Mouse (Mus musculus) urinary bladder, postnatal 36 days (tissue): ENCODE measurements around the gene Dpf2.
A peak's percentile ranks its signal among the peaks of the same experiment; 100 is the strongest.

Experiments used
- DNase-seq, 2 experiments: peaks; one replicate each; pipeline ENCODE4 v3.0.0; 2022; ENCODE audit warnings: low spot score in 2 of 2, mixed read lengths in 1 of 2

Gene Dpf2

DNA sequence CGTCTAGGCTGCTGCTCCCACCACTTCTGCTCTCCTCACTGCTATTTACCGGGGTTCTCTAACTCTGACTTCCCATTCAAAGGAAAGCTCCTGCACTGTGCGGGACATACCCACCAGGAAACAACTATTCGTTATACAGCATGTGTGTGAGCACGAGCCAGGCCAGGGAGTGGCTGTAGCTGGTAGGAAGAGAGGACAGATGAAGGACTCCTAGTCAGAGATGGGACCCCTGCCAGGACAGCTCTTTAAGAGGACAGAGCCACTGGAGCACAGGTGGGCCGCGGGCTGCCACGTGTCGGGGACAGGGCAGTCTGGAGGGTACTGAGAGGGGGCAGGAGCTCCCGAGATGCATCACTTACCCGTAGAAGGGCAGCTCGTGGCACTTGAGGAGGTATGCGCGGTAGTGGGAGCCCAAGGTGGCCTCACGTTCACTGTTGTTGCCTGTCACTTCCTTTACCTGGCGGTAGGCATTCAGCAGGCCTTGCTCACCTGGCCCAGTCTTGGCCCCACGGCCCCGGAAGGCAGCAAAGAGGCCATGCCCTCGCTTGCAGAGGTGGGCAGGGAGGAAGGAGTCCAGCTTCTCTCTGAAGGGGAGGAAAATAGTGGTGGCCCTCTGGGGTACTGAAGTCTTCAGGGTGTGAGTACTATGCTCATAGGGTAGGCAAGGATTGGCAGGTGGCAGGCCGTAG, 48.0 kb downstream of the Dpf2 start:
- DNase-seq: no peak

DNA sequence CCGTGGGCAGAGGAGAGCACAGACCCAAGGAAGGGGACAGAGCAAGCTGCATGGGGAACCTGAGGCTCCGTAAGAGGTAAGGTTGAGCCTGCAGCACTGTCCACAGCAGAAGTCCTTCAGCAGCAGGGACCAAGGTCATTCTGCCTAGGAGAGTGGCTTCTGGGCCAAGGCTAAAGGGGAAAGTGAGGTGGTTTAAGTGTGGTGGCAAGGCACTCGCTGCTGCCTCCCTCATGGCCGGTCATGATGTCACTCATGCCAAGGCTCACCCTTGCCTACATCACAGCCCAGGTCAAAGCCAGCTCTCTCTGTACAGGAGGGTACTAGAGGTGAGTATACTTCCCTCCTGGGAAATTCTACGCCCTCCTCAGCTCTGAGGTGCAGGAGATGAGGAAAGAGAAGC, 49.0 kb downstream of the Dpf2 start:
- DNase-seq: no peak

DNA sequence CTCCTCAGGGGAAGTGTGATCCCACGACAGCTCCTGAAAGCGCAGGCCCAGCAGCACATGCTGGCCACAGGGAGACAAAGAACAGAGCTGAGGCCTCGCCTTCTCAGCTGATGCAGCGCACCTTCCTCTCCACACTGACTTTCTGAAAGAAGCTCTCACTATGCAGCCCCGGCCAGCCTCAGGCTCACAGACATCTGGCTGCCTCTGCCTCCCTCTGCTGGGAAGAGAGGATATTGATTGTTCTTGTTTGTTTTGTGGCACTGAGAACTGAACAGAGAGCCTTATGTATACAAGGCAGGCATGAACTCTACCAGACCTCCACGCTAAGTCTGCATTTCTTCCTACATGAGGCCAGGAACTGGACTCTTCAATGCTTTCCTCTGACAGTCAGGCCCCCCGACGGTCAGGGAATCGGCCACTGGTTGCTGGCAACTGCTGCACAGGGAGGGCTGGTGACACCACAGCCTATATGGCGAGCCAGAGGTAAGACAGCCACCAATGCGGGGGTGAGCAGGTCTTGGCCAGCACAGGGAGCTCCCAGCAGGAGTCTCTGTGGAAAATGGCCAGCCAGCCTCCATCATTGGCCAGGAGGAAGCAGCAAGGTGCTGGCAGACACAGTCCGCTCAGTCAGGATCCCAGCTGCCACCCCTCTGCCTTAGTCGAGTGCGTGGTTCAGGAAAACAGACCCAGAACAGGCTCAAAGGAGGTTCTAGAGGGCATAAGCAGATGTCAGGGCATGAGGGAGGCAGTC, 50.3 kb downstream of the Dpf2 start:
- no peak for DNase-seq

DNA sequence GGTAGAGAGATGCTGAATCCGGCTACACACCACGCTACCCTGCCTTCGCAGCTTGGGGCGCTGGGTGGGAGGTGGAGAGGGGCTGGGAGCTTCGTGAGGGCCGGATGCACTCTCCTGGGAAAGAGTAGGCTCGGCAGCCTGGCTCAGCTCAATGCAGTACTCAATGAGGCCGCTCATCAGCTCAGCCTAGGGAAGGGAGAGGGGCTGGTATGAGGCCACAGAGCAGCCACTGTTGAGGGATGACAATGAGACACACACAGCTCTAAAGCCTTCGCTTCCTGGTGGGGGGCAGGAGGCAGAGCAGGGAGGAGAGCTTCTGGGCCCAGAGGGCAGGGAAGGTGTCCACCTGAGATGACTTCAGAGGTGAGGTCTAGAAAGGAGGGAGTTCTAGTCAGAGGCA, 56.2 kb downstream of the Dpf2 start:
- DNase-seq: no peak

DNA sequence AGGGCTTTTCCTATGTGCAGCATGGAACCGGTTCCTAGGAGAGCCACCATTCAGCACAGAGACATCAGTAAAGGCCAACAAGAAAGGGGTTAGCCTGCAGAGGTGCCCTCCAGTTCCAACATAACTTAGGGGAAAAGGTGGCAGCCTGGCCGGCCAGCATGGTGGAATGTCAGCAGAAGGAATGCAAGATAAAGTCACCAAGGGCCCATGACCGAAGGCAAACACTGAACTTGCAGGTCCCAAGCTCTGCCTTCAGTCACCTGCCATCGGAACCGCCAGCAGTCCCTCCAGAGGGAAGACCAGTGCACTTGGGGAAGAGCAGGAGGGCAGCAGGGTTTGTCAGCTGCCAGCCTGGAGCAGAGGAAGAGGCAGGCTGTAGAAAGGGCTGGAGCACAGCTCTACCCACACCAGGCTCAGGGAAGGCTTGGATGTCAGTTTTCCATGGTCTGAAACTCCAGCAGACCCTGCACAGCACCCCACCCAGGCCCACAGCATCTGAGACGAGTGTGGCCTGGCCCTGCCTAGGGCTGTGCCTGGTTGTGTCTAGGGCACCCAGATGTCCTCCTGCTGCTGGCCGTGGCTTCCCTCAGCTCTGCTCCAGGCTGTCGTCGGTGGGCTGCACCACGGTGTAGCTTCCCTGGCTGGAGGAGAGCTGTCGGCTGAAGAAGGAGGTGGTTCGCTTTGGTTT, 60.6 kb downstream of the Dpf2 start:
- DNase-seq: no peak

DNA sequence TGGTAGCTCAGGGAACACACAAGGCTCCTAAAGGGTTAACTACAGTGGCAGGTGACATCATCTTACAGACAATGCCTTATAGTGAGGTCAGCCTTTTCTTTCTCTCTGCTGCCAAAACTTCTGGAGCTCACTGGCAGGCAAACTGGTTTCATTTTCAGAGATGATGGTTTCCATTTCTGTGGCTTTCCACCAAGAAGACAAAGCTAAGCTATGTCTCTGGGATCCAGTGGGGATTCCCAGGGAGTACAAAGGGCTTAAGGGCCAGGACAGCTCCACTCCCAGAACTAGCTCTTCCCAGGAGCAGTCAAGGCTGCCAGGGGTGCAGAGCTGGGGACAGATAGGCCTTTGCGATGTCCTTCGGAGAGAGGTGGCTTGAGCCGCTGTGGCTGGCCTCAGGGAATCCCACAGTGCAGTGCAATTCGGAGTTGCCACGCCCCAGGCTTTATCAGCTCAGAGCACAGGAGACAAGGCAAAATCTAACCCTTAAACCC, 61.3 kb downstream of the Dpf2 start:
- DNase-seq: no peak

DNA sequence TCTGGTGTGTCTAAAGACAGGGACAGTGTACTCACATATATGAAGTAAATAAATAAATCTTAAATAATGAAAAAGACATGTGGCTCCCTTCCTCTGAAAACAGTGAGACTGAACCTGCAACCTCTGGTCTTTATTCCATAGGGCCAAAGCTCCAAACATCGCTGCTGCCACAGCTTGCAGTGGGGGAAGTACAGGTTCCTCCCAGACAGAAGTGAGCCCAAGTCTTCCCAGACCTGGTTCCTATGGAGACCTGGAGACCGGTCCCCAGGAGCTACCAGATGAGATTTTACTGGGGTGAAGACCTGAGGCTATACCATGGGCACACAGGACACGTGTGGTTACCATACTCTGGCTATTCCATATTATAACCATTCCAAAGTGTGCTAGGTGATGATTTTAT, 62.0 kb downstream of the Dpf2 start:
- no peak for DNase-seq

DNA sequence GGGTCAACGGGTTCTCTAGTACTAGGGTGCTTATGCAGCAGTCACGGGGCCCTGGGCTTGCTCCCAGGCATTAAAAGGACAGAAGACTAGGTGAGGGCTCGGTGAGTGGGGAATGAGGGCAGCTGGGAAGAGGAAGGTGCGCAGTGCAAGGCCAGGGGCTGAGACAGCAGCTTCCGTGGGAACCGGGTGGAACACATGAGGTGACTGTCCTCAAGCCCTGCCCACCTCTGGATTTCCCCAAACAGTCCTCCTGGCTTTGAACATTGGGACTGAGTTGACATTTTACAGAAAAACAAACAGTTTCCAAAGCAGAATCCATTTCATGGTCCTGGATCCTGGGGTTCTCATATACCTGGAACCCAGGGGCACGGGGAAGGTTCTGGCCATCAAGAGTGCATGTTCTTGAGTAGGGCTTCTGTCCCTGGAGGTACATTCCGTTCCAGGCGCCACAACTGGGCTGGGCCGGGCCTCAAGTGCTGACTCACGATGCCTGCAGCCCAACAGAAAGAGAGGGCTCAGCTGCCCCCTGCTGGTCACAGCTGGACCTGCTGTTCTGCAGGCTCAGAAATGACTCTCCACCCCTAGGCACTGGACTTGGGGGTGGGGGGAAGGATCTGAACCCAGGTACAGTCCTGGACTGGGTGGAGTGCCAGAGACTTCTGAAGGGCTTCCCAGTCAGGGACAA, 62.8 kb downstream of the Dpf2 start:
- peak; percentile 92 to 96 for DNase-seq

DNA sequence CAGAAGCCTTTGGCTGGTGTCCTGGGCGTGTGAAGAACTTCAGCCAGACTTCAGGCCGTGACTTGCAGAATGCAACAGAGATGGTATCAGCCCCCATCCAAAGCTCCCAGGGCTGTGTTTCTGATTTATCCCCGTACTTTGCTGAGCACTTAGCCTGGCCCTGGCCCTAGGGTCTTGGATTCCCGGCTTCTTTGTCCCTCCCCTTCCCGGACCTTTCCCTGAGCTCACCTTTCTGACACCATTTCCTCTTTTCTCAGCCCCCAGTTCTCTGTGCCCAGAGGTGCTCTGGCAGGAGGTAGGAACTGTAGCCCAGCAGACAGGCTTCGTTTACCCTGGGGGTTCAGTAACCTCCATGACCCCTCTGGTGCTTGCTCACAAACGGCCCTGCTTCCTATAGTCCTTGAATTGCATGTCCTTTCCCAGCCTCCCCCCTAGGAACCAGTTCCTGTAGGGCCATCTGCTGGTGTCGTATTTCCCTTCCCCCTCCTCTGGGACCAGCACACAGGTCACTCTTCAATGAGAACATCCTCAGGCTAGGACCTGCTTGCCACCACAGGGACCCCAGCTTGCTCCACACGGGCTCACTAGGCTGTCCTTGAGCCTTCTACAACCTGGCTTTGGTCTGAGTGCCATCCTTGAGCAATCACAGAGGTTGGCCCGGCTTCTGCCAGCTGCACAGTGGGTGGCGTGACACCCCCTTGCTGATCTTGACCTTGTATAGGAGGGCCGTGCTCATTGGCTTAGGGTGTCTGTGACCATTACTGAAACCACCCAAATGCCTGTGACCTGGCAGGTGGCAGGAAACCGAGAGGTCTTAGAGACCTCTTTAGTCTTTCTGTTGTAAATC, 63.8 kb downstream of the Dpf2 start:
- DNase-seq: peak; percentile 56 to 65

DNA sequence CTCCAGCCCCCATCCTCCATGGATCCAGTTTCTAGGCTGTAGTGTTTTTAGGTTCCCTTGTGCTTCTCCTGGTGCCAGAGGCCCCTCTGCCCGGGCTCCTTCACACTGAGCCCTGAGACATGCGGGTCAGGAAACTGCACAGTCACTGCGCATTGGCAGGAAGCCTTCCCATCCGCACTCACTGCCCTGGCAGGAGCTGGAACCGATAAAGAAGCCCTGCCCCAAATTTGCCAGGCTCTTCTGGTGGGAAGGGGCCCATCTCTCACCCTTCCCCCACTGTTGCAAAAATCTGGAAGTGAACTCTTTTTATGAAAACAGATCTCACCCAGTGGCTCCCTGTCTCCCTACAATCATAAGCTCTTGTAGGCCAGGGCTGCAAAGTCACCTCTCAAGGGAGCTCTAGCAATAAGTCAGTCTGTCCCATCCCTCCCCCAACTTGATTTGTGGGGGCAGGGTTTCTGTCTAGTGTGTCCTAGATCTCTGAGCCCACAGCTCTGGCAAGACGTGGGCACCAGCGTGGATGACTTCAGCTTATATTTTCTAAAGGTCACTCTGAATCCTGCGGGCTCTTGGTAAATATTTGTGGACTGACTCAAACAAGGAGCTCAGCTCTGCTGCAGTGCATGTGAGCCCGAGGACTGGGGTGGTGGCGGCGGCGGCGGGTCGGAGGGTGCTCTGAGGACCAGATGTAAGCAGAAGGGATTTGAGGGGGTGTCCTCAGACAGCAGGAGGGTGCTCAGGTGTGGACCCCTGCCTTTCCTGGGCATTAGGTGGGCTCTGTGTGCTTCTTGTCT, 64.6 kb downstream of the Dpf2 start:
- DNase-seq: peak in 1 of 2 experiments; percentile 76

DNA sequence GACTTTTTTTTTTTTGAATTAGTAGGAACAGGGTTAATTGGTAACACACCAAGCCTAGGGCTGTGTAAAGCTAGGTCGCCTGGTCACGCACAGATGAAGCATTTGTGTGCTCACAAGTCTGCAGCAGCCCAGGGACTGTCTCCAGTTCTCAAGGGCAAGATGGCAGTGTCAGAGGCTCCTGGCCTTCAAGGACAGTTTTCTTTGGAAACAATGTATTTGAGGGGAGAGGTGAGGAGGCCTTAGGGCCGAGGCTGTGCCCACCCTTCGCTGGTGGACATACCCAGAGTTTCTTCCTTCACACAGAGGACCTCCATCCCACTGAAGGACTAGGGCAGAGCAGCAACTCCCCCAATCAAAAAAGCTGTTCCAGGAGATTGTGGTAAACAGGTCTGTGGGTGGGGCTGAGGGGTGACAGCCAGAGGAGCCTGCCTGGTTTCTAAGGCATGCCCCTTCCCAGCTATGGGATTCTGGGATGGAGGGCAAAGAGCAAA, 65.5 kb downstream of the Dpf2 start:
- DNase-seq: no peak

DNA sequence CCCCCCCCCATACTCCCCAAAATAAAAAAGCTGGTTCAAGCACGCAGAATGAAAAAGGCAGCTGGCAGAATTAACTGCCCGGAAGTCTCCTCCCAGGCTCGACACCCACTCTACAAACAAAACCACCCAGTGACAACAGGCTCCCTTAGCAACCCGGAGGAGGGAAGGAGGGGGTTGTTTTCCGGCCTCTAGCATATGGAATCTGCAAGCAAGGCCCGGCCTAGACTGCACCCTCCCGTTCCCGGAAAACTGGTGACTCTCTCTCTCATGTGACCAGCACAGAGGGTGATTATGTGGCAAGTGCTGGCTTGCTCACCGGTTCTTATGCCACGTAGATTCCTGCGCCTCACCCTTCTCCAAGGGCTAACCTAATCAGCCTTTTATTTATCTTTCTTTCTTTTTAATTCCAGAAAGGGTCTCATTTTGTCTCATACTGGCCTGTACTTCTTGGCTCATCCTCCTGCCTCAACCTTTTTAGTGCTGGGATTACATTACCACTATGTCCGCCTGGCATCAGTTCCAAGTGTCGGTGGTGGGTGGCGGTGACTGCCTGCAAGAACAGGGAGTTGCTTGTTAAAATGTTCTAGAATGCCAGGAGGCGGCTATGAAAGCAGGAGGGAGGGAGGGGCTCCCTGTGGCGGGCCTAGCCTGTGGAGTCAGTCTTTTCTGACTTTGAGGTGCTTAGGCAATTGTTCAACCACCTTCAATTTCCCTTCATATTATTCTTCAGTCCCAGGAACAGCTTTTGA, 66.1 kb downstream of the Dpf2 start:
- DNase-seq: peak; percentile 83 to 91
